Mouse (Mus musculus) stomach, postnatal 0 days (tissue): Measurements from ENCODE around the gene Fgfr2.

ENCODE experiments used
- CTCF ChIP-seq: IDR thresholded peaks from 2 replicates; pipeline ENCODE4 v1.5.1; 2016; ENCODE audit warnings: antibody characterized with exemption, low read depth, mild to moderate bottlenecking, moderate library complexity
- EP300 ChIP-seq: optimal IDR thresholded peaks from 2 replicates; pipeline ENCODE3; 2016; ENCODE audit warnings: antibody characterized with exemption

DNA sequence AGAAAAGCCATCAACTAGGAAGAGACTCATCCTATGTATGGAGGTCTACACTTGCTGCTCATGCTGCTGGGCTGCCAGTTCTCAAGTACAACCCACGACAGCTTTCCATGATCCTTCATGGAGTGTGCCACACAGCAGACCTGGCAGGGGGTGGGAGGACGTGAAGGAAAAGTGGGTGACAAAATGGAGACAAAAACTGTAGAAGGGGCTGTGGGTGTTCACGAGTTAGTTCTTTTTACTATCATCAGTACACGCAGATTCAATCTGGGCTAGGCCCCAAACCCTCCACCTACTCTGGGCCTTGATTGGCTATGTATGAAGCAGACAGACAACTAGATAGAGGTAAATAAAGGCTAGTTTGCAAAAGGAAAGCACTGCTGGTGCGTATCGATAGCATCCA, 359.8 kb downstream of the Fgfr2 start:
- TF ChIP-seq CTCF: no peak
- no peak for TF ChIP-seq EP300
